In the genomic region with DNA sequence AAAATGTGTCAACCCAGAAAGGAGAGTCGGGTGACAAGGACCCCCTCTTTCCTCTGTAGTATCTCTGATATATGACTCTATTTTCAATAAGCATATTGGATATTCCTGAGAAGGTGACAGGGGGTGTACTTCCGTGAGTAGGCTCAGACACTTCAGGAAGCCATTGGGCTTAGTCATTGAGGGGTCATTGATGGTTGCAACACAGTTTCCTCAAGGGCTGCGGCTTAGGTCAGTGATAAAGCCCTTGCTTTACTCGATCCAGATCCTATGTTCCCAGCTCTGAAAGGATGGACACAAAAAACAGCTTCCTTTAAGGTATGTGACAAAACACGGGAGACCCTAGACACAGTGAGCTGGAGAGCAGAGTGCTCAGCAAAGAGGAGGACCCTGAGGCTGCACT, we compare ENCODE assay signal across 23 mouse cellular contexts. TPM values are rescaled to one million over a fixed set of nuclear protein-coding genes. Genes with fewer than 3 reads are reported as not detected.
DNase-seq lines count a peak whose midpoint lies in the region; ATAC-seq and TF ChIP-seq lines count a peak whose summit lies in the region.
"Had no signal": no experiment of that assay in that cellular context is flagged by ENCODE, and none has a peak within 500 bp of the region (broad histone marks: within the 10 kb centered on the region; RNA-seq: fewer than 3 reads in every experiment).

No protein-coding gene starts in this region.

- WGBS in lung, adult 2 months: 64% methylated on average over 5 of the region's 5 CpGs
- 89% methylated on average over 5 of the region's 5 CpGs for WGBS in kidney, embryonic 14.5 days
- 90% methylated on average over 5 of the region's 5 CpGs for WGBS in hindbrain, embryonic 11.5 days

- no peak overlapping the region for H3K9ac ChIP-seq in kidney, embryonic 14.5 days (ENCODE audit: low read depth, low read length)
- H3K9ac ChIP-seq in hindbrain, embryonic 11.5 days (ENCODE audit: low read depth, low read length): no peak overlapping the region
- H3K9ac ChIP-seq: embryonic facial prominence, embryonic 12.5 days; forebrain, embryonic 13.5 days; forebrain, embryonic 15.5 days; forebrain, postnatal 0 days had no signal

- no peak for TF ChIP-seq POLR2A in lung, adult 2 months (IDR thresholded peaks at IDR 0.05; ENCODE audit: borderline replicate concordance, extremely low read depth, low read depth, low read length)

- no peak for TF ChIP-seq CTCF in lung, adult 2 months (IDR thresholded peaks at IDR 0.05; ENCODE audit: insufficient read depth, low read length)
- TF ChIP-seq CTCF in C2C12 (IDR thresholded peaks at IDR 0.05; ENCODE audit: control insufficient read depth, insufficient read depth, insufficient read length): no peak

- H3K27ac ChIP-seq in kidney, embryonic 14.5 days (ENCODE audit: low read depth, low read length): no peak overlapping the region
- H3K27ac ChIP-seq in hindbrain, embryonic 11.5 days (ENCODE audit: low read depth, low read length): no peak overlapping the region
- H3K27ac ChIP-seq: embryonic facial prominence, embryonic 10.5 days; embryonic facial prominence, embryonic 12.5 days; forebrain, embryonic 13.5 days; forebrain, embryonic 15.5 days had no signal

- no peaks in the 10 kb centered on the region for H3K9me3 ChIP-seq in kidney, embryonic 14.5 days (ENCODE audit: control insufficient read depth, low read length)
- no peaks in the 10 kb centered on the region for H3K9me3 ChIP-seq in hindbrain, embryonic 11.5 days (ENCODE audit: control insufficient read depth, low read length)
- H3K9me3 ChIP-seq: embryonic facial prominence, embryonic 10.5 days; embryonic facial prominence, embryonic 12.5 days; forebrain, embryonic 13.5 days; forebrain, embryonic 15.5 days had no signal

- H3K4me3 ChIP-seq in lung, adult 2 months (replicated peaks; ENCODE audit: extremely low read depth, low read depth, low read length): no peak overlapping the region
- H3K4me3 ChIP-seq in C2C12 (ENCODE audit: insufficient read depth, poor library complexity, severe bottlenecking): no peak overlapping the region
- no peak overlapping the region for H3K4me3 ChIP-seq in kidney, embryonic 14.5 days (ENCODE audit: low read length)
- no peak overlapping the region for H3K4me3 ChIP-seq in hindbrain, embryonic 11.5 days (ENCODE audit: low read depth, low read length)
- H3K4me3 ChIP-seq: embryonic facial prominence, embryonic 10.5 days; embryonic facial prominence, embryonic 12.5 days; forebrain, embryonic 13.5 days; forebrain, embryonic 15.5 days had no signal

- no peaks in the 10 kb centered on the region for H3K36me3 ChIP-seq in C2C12 (ENCODE audit: control insufficient read depth, insufficient read depth)
- no peaks in the 10 kb centered on the region for H3K36me3 ChIP-seq in kidney, embryonic 14.5 days (ENCODE audit: control insufficient read depth, insufficient read depth, low read length)
- H3K36me3 ChIP-seq in hindbrain, embryonic 11.5 days (ENCODE audit: control insufficient read depth, insufficient read depth, low read length): no peaks in the 10 kb centered on the region
- H3K36me3 ChIP-seq: embryonic facial prominence, embryonic 10.5 days; embryonic facial prominence, embryonic 12.5 days; forebrain, embryonic 15.5 days had no signal

- no peaks in the 10 kb centered on the region for H3K27me3 ChIP-seq in C2C12 (ENCODE audit: control insufficient read depth, insufficient read depth, insufficient read length)
- no peaks in the 10 kb centered on the region for H3K27me3 ChIP-seq in kidney, embryonic 14.5 days (ENCODE audit: control insufficient read depth, insufficient read depth, low read length)
- H3K27me3 ChIP-seq in hindbrain, embryonic 11.5 days (ENCODE audit: control insufficient read depth, insufficient read depth, low read length): peaks cover 27% of the 10 kb centered on the region
- H3K27me3 ChIP-seq: embryonic facial prominence, embryonic 12.5 days; forebrain, embryonic 13.5 days; forebrain, embryonic 15.5 days had no signal

- peak; percentile 55 for DNase-seq in lung, postnatal 36 days
- DNase-seq in lung, adult 2 months: no peak
- no peak for DNase-seq in cerebellum, postnatal 36 days
- no peak for DNase-seq in hindbrain, embryonic 11.5 days (ENCODE audit: low spot score)
- DNase-seq: adrenal gland, adult 2 months; adrenal gland, postnatal 10 days; adrenal gland, postnatal 25 days; B cell, adult 2 months; cerebellum, adult 9-10 months; forebrain, postnatal 0 days had no signal

- H3ac ChIP-seq in C2C12 (ENCODE audit: control insufficient read depth, insufficient read length, low read depth): no peak overlapping the region

- no peaks in the 10 kb centered on the region for H3K79me3 ChIP-seq in C2C12 (ENCODE audit: low read depth)

- ATAC-seq in granulocyte monocyte progenitor cell, adult 5-6 weeks (replicated peaks; ENCODE audit: poor library complexity, severe bottlenecking): peak; percentile 76
- no peak for ATAC-seq in kidney, embryonic 14.5 days (ENCODE audit: low FRiP score, low TSS enrichment)
- ATAC-seq in hindbrain, embryonic 11.5 days (ENCODE audit: low FRiP score): no peak
- ATAC-seq: forebrain, embryonic 13.5 days; forebrain, embryonic 15.5 days; forebrain, postnatal 0 days had no signal

- H3K4me2 ChIP-seq in kidney, embryonic 14.5 days (replicated peaks; ENCODE audit: low read depth, low read length): no peak overlapping the region
- no peak overlapping the region for H3K4me2 ChIP-seq in hindbrain, embryonic 11.5 days (replicated peaks; ENCODE audit: low read depth, low read length)
- H3K4me2 ChIP-seq: embryonic facial prominence, embryonic 12.5 days; forebrain, embryonic 13.5 days; forebrain, embryonic 15.5 days had no signal

- no peaks in the 10 kb centered on the region; the same call in 1 of the 2 replicates for H3K4me1 ChIP-seq in lung, adult 2 months (ENCODE audit: control insufficient read depth, insufficient read depth, low read length)
- H3K4me1 ChIP-seq in kidney, embryonic 14.5 days (ENCODE audit: control insufficient read depth, insufficient read depth, low read length): no peaks in the 10 kb centered on the region
- 0 out of 2 replicates have a peak, but pooled peaks cover 2% of the 10 kb centered on the region for H3K4me1 ChIP-seq in hindbrain, embryonic 11.5 days (replicated peaks; ENCODE audit: control insufficient read depth, insufficient read depth, low read length)

- H3K79me2 ChIP-seq in C2C12 (ENCODE audit: control insufficient read depth, insufficient read depth): no peaks in the 10 kb centered on the region

TF ChIP-seq in C2C12, 6 proteins besides CTCF, POLR2A, EP300 and RAD21:
- TF ChIP-seq USF1 (IDR thresholded peaks at IDR 0.05; ENCODE audit: low read depth): no peak
- peak; percentile 41 for TF ChIP-seq CEBPB (IDR thresholded peaks at IDR 0.05; ENCODE audit: low read depth)

RNA-seq across cellular contexts. Expression of gene Sept8, which starts 15.3 kb away (rescaled TPM):
- polyA plus RNA-seq in lung, adult 2 months (2012; rRNA removed): 40.8 and 49.5 TPM in 2 replicates
- 32.7 TPM for polyA plus RNA-seq in C2C12 (2012; fragmentation: generic; extraction: Trizol)
- 4.4 and 4.9 TPM in 2 replicates for total RNA-seq in granulocyte monocyte progenitor cell, adult 5-6 weeks (2014; fragmentation: Nextera tagmentation)
- 4.4 and 5.7 TPM in 2 replicates for total RNA-seq in granulocyte monocyte progenitor cell, adult 5-6 weeks (2017)
- polyA plus RNA-seq in kidney, embryonic 14.5 days (2014; fragmentation: Nextera tagmentation; extraction: Ambion mirVana): 13.7 and 21.3 TPM in 2 replicates
- polyA plus RNA-seq in hindbrain, embryonic 11.5 days (2014; fragmentation: Nextera tagmentation; extraction: Ambion mirVana): 13.5 and 15.8 TPM in 2 replicates

RNA-seq across cellular contexts. Expression of gene Sowaha, which starts 23.7 kb away (rescaled TPM):
- 0.86 and 0.98 TPM in 2 replicates for polyA plus RNA-seq in lung, adult 2 months (2012; rRNA removed)
- polyA plus RNA-seq in C2C12 (2012; fragmentation: generic; extraction: Trizol): not detected
- total RNA-seq in granulocyte monocyte progenitor cell, adult 5-6 weeks (2014; fragmentation: Nextera tagmentation): not detected in 2 replicates
- total RNA-seq in granulocyte monocyte progenitor cell, adult 5-6 weeks (2017): not detected in 2 replicates
- 0.09 and 0.14 TPM in 2 replicates for polyA plus RNA-seq in kidney, embryonic 14.5 days (2014; fragmentation: Nextera tagmentation; extraction: Ambion mirVana)
- polyA plus RNA-seq in hindbrain, embryonic 11.5 days (2014; fragmentation: Nextera tagmentation; extraction: Ambion mirVana): 0.06 and 0.25 TPM in 2 replicates
- total RNA-seq: MEL had no signal

RNA-seq across cellular contexts. Expression of gene Gm9945, which starts 23.8 kb away (rescaled TPM):
- not detected in 2 replicates for polyA plus RNA-seq in lung, adult 2 months (2012; rRNA removed)
- polyA plus RNA-seq in C2C12 (2012; fragmentation: generic; extraction: Trizol): not detected
- total RNA-seq in granulocyte monocyte progenitor cell, adult 5-6 weeks (2014; fragmentation: Nextera tagmentation): not detected in 2 replicates
- total RNA-seq in granulocyte monocyte progenitor cell, adult 5-6 weeks (2017): not detected in 2 replicates
- polyA plus RNA-seq in kidney, embryonic 14.5 days (2014; fragmentation: Nextera tagmentation; extraction: Ambion mirVana): not detected in 2 replicates
- polyA plus RNA-seq in hindbrain, embryonic 11.5 days (2014; fragmentation: Nextera tagmentation; extraction: Ambion mirVana): not detected in 2 replicates
- total RNA-seq: adrenal gland, adult 2 months; adrenal gland, postnatal 10 days; adrenal gland, postnatal 25 days; ES-E14; forebrain, postnatal 0 days; MEL had no signal
- polyA plus RNA-seq: adrenal gland, adult 2 months; embryonic facial prominence, embryonic 12.5 days; embryonic facial prominence, embryonic 14.5 days; forebrain, embryonic 11.5 days; forebrain, embryonic 13.5 days had no signal

RNA-seq across cellular contexts. Expression of gene Gm9837, which starts 33.5 kb away (rescaled TPM):
- polyA plus RNA-seq in lung, adult 2 months (2012; rRNA removed): not detected in 2 replicates
- polyA plus RNA-seq in C2C12 (2012; fragmentation: generic; extraction: Trizol): not detected
- not detected in 2 replicates for total RNA-seq in granulocyte monocyte progenitor cell, adult 5-6 weeks (2014; fragmentation: Nextera tagmentation)
- not detected in 2 replicates for total RNA-seq in granulocyte monocyte progenitor cell, adult 5-6 weeks (2017)
- polyA plus RNA-seq in kidney, embryonic 14.5 days (2014; fragmentation: Nextera tagmentation; extraction: Ambion mirVana): not detected in 2 replicates
- polyA plus RNA-seq in hindbrain, embryonic 11.5 days (2014; fragmentation: Nextera tagmentation; extraction: Ambion mirVana): not detected in 2 replicates
- total RNA-seq: adrenal gland, adult 2 months; adrenal gland, postnatal 10 days; adrenal gland, postnatal 25 days; ES-E14; MEL had no signal
- polyA plus RNA-seq: adrenal gland, adult 2 months; cerebellum, adult 2 months; cortical plate, adult 2 months; embryonic facial prominence, embryonic 10.5 days; embryonic facial prominence, embryonic 12.5 days; embryonic facial prominence, embryonic 14.5 days; forebrain, embryonic 11.5 days; forebrain, embryonic 13.5 days; forebrain, embryonic 15.5 days; forebrain, postnatal 0 days had no signal

RNA-seq across cellular contexts. Expression of gene Shroom1, which starts 46.7 kb away (rescaled TPM):
- polyA plus RNA-seq in lung, adult 2 months (2012; rRNA removed): 3.0 and 3.2 TPM in 2 replicates
- 0.82 TPM for polyA plus RNA-seq in C2C12 (2012; fragmentation: generic; extraction: Trizol)
- total RNA-seq in granulocyte monocyte progenitor cell, adult 5-6 weeks (2014; fragmentation: Nextera tagmentation): 0.30 TPM in 1 of 2 replicates, not detected in the other
- not detected in 2 replicates for total RNA-seq in granulocyte monocyte progenitor cell, adult 5-6 weeks (2017)
- polyA plus RNA-seq in kidney, embryonic 14.5 days (2014; fragmentation: Nextera tagmentation; extraction: Ambion mirVana): 1.2 and 1.9 TPM in 2 replicates
- polyA plus RNA-seq in hindbrain, embryonic 11.5 days (2014; fragmentation: Nextera tagmentation; extraction: Ambion mirVana): 2.1 and 2.9 TPM in 2 replicates
- total RNA-seq: MEL had no signal
